Mouse (Mus musculus): Measurements from ENCODE around the gene Sf3a1. TPM values are rescaled to one million over a fixed set of nuclear protein-coding genes. Genes with fewer than 3 reads are reported as not detected.

Sf3a1 gene
- polyA plus RNA-seq, 1 experiment from 2014 or later = 61.7 TPM

DNA sequence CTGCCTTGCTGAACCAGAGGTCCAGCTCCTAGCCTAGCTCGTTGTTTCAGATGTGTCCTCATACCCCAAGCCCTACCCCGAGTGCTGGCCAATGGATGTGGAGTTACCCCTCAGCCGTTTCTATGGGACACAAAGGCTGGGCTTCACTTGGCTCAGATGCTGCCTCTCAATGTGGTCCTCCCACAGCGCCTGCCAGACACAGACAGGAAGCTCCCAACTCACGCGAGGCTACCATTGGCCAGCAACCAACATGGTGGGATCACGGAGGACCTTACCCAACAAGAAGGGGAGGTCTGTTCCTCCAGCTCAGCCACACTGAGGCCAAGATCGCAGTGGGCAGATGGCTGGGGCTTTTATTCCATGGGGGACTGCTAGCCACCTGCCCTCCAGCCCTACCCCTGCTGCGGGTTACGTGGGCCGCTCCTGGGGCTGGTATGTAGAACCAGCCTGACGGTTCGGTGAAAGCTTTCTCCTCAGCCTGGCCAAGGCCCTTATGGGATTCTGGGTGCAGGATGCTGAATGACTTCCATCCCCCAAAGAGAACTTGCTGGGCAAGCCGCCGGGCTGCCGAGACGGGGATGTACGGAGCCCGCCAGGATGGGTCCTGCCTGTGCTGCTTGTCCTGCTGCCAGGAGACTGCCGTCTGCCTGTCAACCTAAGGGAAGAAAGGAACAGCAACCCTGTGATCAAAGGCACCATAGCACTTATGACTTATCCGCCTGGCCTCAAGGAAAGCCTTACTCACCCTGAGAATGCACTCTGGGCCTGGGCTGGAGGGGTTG is 16.7 kb upstream of the Sf3a1 start:
- Histone ChIP-seq H3K36me3 (peaks cover 79% of the 10 kb centered on the region), H3K4me1 (peaks cover 4% of the 10 kb centered on the region; the same call in 1 of the 2 replicates), H3K27me3 (no peaks in the 10 kb centered on the region), H3K9ac (no peak overlapping the region), H3K9me3 (replicated peaks) (no peaks in the 10 kb centered on the region), H3K4me3 (replicated peaks) (no peak overlapping the region), H3K4me2 (no peak overlapping the region), H3K27ac (no peak overlapping the region)
- WGBS = 91% methylated on average over 21 of the region's 21 CpGs
- ATAC-seq (replicated peaks; ENCODE audit: low FRiP score) = no peak

DNA sequence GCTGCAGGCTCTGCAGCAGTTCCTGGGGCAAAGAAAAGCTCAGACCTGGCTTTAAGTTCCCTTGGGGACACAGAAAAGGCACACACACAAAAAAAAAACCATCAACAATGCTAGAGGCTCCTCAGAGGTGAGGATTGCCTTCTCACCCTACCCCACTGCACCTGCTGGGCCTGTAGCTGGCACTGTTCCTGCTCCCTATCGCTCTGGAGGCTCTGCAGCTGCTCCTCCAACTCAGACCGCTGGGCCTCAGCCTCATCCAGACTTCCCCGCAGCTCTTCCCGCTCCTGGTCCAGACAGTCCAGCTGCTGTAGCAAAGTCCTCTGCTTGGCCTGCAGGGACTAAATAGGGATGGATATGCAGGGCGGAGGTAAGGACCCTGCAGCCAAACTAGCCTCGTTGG is 13.8 kb upstream of the Sf3a1 start:
- no peak for ATAC-seq (replicated peaks; ENCODE audit: low FRiP score)
- Histone ChIP-seq H3K27ac (no peak overlapping the region), H3K9ac (no peak overlapping the region), H3K27me3 (no peaks in the 10 kb centered on the region), H3K36me3 (peaks cover 65% of the 10 kb centered on the region), H3K4me3 (replicated peaks) (no peak overlapping the region), H3K4me2 (no peak overlapping the region), H3K4me1 (peaks cover 6% of the 10 kb centered on the region; the same call in 1 of the 2 replicates), H3K9me3 (replicated peaks) (no peaks in the 10 kb centered on the region)
- WGBS = 80% methylated on average over 6 of the region's 6 CpGs

DNA sequence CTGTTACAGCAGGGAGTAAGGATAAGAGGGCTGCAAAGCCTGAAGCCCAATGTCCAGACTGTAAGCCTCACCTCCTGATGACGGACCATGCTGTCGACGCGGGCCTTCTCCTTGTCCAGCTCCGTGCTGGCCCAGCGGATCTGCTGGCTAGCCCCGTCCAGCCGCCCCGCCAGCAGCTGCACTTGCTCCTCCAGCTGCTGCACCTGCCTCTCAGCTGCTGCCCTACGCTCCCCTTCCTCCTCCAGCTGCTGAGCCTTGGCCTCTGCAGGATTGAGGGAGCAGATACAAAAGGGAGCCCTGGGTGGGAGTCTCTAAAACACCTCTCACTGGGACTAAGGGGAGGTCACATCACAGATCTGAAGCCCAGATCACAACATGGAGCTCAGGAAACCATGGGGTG is 13.1 kb upstream of the Sf3a1 start:
- 88% methylated on average over 10 of the region's 10 CpGs for WGBS
- Histone ChIP-seq H3K27ac (no peak overlapping the region), H3K27me3 (no peaks in the 10 kb centered on the region), H3K9ac (no peak overlapping the region), H3K4me3 (replicated peaks) (no peak overlapping the region), H3K4me2 (no peak overlapping the region), H3K36me3 (peaks cover 60% of the 10 kb centered on the region), H3K4me1 (peaks cover 6% of the 10 kb centered on the region; the same call in 1 of the 2 replicates), H3K9me3 (replicated peaks) (no peaks in the 10 kb centered on the region)
- no peak for ATAC-seq (replicated peaks; ENCODE audit: low FRiP score)

DNA sequence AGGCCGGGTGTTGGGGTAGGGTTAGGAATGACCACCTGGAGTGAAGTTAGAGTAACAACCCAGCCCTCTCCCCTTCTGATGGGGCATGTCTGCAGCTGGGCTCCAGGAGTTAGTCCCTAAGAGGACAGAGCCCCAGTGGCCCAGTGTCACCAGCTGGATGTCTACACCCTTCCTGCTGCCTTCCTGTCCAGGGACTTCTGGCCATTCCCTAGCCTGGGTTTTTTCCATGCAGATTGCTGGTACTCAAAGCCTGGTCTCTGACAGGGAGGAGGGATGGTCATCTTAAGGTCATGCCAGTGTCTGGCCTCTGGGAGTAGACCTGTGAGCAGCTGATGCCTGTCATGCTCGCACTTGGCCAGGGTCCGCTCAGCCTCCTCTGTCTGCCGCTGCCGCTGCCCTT is 12.0 kb upstream of the Sf3a1 start:
- no peak overlapping the region for H3K27ac ChIP-seq
- no peaks in the 10 kb centered on the region for H3K27me3 ChIP-seq
- no peak overlapping the region for H3K4me2 ChIP-seq
- H3K9ac ChIP-seq = no peak overlapping the region
- no peak for ATAC-seq (replicated peaks; ENCODE audit: low FRiP score)
- H3K4me1 ChIP-seq = peaks cover 6% of the 10 kb centered on the region; the same call in 1 of the 2 replicates
- 78% methylated on average over 5 of the region's 5 CpGs for WGBS
- no peaks in the 10 kb centered on the region for H3K9me3 ChIP-seq (replicated peaks)
- H3K36me3 ChIP-seq = peaks cover 49% of the 10 kb centered on the region
- no peak overlapping the region for H3K4me3 ChIP-seq (replicated peaks)

DNA sequence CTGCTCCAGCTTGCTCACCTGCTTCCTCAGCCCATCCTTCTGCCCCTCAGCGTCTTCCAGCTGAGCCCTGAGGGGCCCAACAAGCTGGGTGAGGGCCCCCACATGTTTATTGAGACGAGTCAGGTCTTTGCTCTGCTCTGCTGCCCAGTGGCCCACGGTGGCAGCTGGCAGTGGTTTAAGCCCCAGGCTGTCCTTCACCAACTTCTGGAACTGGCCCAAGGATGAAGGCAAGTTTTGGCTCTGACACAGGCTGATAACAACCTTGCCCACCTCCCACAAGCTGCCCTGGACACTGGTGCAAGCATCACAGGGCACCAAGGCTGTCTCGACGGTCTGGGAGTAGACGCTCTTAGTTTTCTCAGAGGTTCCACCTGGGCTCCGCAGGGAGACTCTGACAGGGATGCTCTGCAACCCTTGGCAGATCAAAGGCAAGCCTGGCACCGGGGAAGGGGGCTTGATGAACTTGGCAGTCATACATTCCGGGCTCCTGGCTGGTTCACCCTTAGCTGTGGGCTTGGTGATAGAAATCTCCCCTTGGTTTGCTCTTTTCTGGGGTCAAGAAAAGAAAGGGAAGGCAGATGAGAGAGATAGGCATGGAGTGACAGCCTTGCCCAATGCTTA is 11.5 kb upstream of the Sf3a1 start:
- 61% methylated on average over 9 of the region's 9 CpGs for WGBS

DNA sequence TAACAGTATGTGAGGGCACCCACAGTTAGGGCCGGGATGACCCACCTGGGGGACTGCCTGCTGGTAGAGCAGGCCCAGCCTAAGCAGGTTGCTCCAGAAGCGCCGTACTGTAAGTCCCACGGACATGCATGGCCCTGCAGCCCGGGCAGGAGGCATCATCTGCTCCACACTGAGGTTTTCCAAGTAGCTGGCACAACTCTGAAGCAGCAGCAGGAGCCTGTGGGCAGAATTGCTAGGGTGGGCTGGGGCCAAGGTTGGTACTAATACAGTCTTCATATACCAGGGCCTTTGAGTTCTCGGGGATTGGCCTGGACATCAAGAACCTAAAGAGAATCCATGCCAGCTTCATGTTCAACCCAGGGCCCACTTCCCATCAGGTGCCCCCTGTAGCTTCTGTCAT is 10.3 kb upstream of the Sf3a1 start:
- Histone ChIP-seq H3K4me3 (replicated peaks) (no peak overlapping the region), H3K27me3 (no peaks in the 10 kb centered on the region), H3K27ac (no peak overlapping the region), H3K4me1 (peaks cover 6% of the 10 kb centered on the region; the same call in 1 of the 2 replicates), H3K4me2 (no peak overlapping the region), H3K9ac (no peak overlapping the region), H3K9me3 (replicated peaks) (0 out of 2 replicates have a peak, but pooled peaks cover 3% of the 10 kb centered on the region), H3K36me3 (peaks cover 32% of the 10 kb centered on the region)
- WGBS = 94% methylated on average over 6 of the region's 6 CpGs
- no peak for ATAC-seq (replicated peaks; ENCODE audit: low FRiP score)

More for the DNA sequence above, 11.5 kb upstream of the Sf3a1 start:
- Histone ChIP-seq H3K36me3 (peaks cover 44% of the 10 kb centered on the region), H3K27me3 (no peaks in the 10 kb centered on the region), H3K9ac (no peak overlapping the region), H3K27ac (no peak overlapping the region), H3K4me2 (no peak overlapping the region), H3K4me3 (replicated peaks) (no peak overlapping the region), H3K4me1 (peaks cover 6% of the 10 kb centered on the region; the same call in 1 of the 2 replicates), H3K9me3 (replicated peaks) (no peaks in the 10 kb centered on the region)
- 0 out of 2 replicates have a peak, but pooled peaks have one; percentile 33 for ATAC-seq (replicated peaks; ENCODE audit: low FRiP score)

DNA sequence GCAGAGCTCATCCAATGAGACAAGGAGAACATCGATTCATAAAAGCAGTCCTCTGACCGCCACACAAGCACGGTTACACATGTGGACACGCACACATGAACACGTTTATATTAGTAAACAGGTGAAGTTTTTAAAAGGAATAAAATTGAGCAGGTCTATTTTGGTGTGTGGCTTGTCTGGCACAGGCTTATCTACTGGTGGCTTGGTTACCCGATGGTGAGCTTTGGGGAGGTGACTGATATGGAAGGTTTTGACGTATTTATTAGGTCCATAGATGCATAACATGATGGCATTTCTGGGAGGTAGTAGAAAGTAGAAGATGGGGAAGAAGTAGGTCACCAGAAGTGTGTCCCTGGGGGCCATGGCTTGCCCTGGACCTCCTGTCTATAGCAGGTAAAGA is 6.5 kb upstream of the Sf3a1 start:
- Histone ChIP-seq H3K36me3 (peaks cover 13% of the 10 kb centered on the region), H3K4me1 (peaks cover under 1% of the 10 kb centered on the region; the same call in 1 of the 2 replicates), H3K9me3 (replicated peaks) (0 out of 2 replicates have a peak, but pooled peaks cover 3% of the 10 kb centered on the region), H3K27me3 (no peaks in the 10 kb centered on the region), H3K9ac (no peak overlapping the region), H3K4me3 (replicated peaks) (no peak overlapping the region), H3K27ac (no peak overlapping the region), H3K4me2 (no peak overlapping the region)
- ATAC-seq (replicated peaks; ENCODE audit: low FRiP score) = no peak
- WGBS = 89% methylated on average over 7 of the region's 7 CpGs

DNA sequence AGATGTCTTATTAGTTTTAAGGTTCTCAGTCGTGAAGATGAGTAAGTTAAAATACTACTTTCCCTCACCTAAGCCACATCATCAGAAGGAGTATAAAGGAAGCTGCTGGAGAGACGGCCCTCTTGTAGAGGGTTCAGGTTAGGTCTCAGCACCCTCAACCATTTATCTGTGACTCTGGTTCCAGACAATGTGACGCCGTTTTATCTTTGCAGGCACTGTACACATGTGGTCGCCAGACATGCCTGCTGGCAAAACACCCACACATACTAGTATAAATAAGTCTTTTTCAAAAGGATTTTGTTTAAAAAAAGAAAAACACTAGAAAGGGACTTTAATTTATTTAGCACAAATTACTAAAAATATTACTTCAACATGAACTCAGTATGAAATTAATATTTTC is 4.5 kb upstream of the Sf3a1 start:
- WGBS = 80% methylated on average over 5 of the region's 5 CpGs
- H3K9ac ChIP-seq = no peak overlapping the region
- ATAC-seq (replicated peaks; ENCODE audit: low FRiP score) = no peak

DNA sequence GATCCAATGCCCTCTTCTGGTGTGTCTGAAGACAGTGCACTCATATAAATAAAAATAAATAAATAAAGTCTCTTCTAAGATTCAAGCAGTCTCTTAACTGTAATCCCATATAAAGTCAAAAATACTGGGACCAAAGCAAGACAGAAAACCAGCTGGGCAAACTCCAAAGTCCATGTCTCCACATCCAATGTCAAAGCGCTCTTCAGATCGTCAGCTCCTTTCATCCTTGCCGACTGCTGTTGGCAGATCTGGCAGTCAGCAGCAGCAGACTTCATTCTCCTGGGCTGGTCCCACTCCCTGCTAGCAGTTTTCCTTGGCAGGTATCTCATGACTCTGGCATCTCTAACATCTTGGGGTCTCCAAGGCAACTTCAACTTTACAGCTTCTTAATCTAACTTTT is 1.5 kb upstream of the Sf3a1 start:
- Histone ChIP-seq H3K4me2 (no peak overlapping the region), H3K4me3 (replicated peaks) (no peak overlapping the region), H3K4me1 (peaks cover 36% of the 10 kb centered on the region), H3K27me3 (no peaks in the 10 kb centered on the region), H3K36me3 (peaks cover 27% of the 10 kb centered on the region), H3K27ac (no peak overlapping the region), H3K9ac (no peak overlapping the region), H3K9me3 (replicated peaks) (0 out of 2 replicates have a peak, but pooled peaks cover 3% of the 10 kb centered on the region)
- 91% methylated on average over 3 of the region's 3 CpGs for WGBS
- ATAC-seq (replicated peaks; ENCODE audit: low FRiP score) = no peak

More for the DNA sequence above, 4.5 kb upstream of the Sf3a1 start:
- H3K27ac ChIP-seq = no peak overlapping the region
- H3K4me2 ChIP-seq = no peak overlapping the region
- no peaks in the 10 kb centered on the region for H3K27me3 ChIP-seq
- H3K4me3 ChIP-seq (replicated peaks) = no peak overlapping the region
- H3K9me3 ChIP-seq (replicated peaks) = 0 out of 2 replicates have a peak, but pooled peaks cover 3% of the 10 kb centered on the region
- H3K36me3 ChIP-seq = peaks cover 9% of the 10 kb centered on the region; the same call in 1 of the 2 replicates
- peaks cover 13% of the 10 kb centered on the region for H3K4me1 ChIP-seq

DNA sequence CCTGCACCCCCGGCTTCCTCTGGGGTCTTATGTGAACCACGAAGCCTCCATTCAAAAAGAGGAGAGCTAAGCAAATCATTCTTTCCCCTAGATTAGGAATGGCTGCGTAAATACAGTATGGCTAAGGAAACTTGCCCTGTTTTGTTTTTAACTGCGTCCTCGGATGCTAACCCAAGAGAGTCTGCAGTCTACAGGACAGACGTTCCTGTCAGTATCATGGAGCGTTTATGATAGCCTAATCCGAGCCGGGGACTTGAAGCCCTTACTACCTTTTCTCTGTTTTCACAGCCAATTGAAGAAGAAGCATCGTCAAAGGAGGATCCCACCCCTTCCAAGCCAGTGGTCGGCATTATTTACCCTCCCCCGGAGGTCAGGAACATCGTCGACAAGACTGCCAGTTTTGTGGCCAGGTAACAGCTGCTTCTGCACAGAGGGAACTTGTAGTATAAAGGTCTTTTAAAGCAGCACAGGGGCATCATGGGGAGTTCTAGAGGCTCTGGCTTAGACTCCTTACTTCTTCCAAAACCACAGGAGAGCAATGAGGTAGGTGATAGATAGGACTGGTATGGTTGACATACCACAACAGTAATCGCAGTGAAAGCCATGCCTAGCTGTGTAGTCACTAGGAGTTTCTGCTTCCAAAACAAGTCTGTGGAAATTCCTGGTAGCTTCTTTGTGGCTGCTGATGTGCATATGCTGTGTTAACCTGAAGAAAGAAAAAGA is 769 bp downstream of the Sf3a1 start:
- H3K27ac ChIP-seq = peak overlapping the region; percentile 90
- H3K27me3 ChIP-seq = no peaks in the 10 kb centered on the region
- 6% methylated on average over 15 of the region's 15 CpGs for WGBS
- peak overlapping the region; percentile 76 for H3K9ac ChIP-seq
- peaks cover 50% of the 10 kb centered on the region for H3K36me3 ChIP-seq
- H3K4me3 ChIP-seq (replicated peaks) = peak overlapping the region; percentile 82
- ATAC-seq (replicated peaks; ENCODE audit: low FRiP score) = no peak
- H3K4me1 ChIP-seq = peaks cover 36% of the 10 kb centered on the region
- H3K9me3 ChIP-seq (replicated peaks) = no peaks in the 10 kb centered on the region
- peak overlapping the region; percentile 80 for H3K4me2 ChIP-seq

DNA sequence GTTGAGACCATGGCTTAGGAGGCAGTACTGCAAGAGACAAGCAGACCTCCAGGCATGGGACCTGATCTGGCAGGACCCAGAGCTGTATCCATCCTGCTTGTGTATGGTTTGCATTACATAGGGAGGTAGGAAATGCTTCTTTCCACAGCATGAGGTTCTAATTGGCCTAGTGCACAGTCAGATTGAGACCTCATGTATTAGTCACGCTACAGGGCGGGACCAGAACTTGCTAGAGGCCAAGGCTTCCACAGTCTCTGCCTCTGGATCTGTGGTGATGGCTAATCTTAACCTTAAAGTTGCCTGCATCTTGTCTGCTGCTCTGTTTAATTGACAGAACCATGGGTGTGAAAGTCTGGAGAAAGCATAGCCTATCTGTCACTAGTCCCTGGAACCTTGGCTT is 4.6 kb downstream of the Sf3a1 start:
- no peak overlapping the region for H3K9ac ChIP-seq
- H3K27ac ChIP-seq = no peak overlapping the region
- 98% methylated on average over 2 of the region's 2 CpGs for WGBS
- H3K9me3 ChIP-seq (replicated peaks) = no peaks in the 10 kb centered on the region
- peaks cover 87% of the 10 kb centered on the region for H3K36me3 ChIP-seq
- no peak overlapping the region for H3K4me2 ChIP-seq
- no peak for ATAC-seq (replicated peaks; ENCODE audit: low FRiP score)
- no peak overlapping the region for H3K4me3 ChIP-seq (replicated peaks)
- H3K4me1 ChIP-seq = peaks cover 25% of the 10 kb centered on the region
- H3K27me3 ChIP-seq = no peaks in the 10 kb centered on the region

Data from kidney, embryonic 15.5 days (tissue).